Mouse (Mus musculus): Measurements from ENCODE around the gene Gm6034. TPM values are rescaled to one million over a fixed set of nuclear protein-coding genes. Genes with fewer than 3 reads are reported as not detected.

The Gm6034 gene
- polyA plus RNA-seq, 1 experiment from 2014 or later: 0.15 TPM

DNA sequence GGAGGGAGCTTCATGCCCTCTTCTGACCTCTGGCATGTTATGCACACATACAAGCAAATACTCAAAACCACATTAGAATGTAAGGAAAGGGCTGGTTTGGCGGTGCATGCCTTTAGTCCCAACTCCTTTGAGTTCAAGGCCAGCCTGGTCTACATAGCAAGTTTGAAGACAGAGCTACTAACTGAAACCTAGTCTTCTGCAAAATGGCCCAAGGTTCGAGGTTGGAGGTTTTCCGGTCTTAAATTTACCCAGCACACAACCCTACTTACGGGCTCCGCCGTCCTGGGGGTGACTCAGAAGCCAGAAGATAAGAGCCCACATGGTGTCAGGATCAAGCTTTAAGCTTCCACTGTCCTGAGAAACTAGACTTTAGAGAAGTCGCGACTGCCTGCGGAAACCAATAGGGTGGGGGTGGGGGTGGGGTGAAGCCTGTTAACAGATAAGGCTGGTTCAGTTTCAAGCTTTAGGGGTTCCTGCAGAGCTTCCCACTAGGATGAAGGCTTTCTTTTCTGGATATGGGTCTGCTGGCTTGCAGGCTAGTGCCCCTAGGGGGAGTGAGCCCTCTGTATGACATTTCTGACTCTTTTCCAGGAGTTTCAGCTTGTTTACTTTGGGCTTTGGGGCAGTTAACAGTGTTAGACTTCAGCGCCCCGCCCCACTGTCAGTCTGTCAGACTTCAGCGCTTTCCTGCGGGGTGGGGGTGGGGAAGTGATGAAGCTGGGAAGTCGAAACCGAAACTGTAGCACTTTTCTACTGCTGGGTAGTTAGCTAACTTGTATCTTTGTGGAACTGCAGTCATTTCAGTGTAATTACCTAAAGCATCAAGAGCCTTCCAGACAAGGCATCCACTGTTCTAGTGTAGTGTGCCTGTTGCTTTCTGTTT lies 22.3 kb upstream of the Gm6034 start, which contains the start of gene H2-T24:
Gene H2-T24 (minus strand): TSS at position 370 of the 883 bp plus-strand sequence.
- WGBS: 28% methylated on average over 15 of the region's 15 CpGs
- peak; percentile 81 for ATAC-seq (ENCODE audit: insufficient read depth, low FRiP score)
- Histone ChIP-seq H3K27ac (ENCODE audit: low read length) (peak within 1 kb of the TSS; percentile 58), H3K4me1 (ENCODE audit: control insufficient read depth, insufficient read depth, low read length) (peaks cover 9% of the 10 kb centered on the region), H3K9ac (ENCODE audit: low read length) (no peak within 1 kb of the TSS), H3K36me3 (ENCODE audit: control insufficient read depth, insufficient read depth, low read length) (no peaks in the 10 kb centered on the region), H3K9me3 (replicated peaks; ENCODE audit: control insufficient read depth, low read length) (no peaks in the 10 kb centered on the region), H3K27me3 (ENCODE audit: control insufficient read depth, insufficient read depth, low read length) (no peaks in the 10 kb centered on the region), H3K4me2 (ENCODE audit: low read depth, low read length) (peak within 1 kb of the TSS; percentile 28), H3K4me3 (replicated peaks; ENCODE audit: low read length) (peak within 1 kb of the TSS; percentile 26)

DNA sequence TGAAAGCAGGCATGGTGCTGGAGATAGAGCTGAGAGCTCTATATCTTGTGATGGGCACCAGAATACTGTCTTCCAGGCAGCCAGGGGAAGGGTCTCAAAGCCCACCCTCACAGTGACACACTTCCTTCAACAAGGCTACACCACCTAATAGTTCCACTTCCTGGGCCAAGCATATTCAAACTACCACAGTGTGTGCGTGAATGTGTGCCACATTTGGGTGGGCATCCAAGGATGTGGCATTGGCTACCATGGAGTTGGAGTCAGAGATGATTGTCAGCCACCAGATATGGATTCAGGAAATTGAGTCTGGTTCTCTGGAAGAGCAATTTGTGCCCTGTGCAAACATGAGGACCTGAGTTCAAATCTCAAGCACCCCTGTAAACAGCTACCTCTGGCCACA lies 21.5 kb upstream of the Gm6034 start:
- Histone ChIP-seq H3K4me2 (ENCODE audit: low read depth, low read length) (peak overlapping the region; percentile 28; the same call in 1 of the 2 replicates), H3K27ac (ENCODE audit: low read length) (peak overlapping the region; percentile 23; the same call in 1 of the 2 replicates), H3K9me3 (replicated peaks; ENCODE audit: control insufficient read depth, low read length) (no peaks in the 10 kb centered on the region), H3K27me3 (ENCODE audit: control insufficient read depth, insufficient read depth, low read length) (no peaks in the 10 kb centered on the region), H3K4me1 (ENCODE audit: control insufficient read depth, insufficient read depth, low read length) (peaks cover 9% of the 10 kb centered on the region), H3K36me3 (ENCODE audit: control insufficient read depth, insufficient read depth, low read length) (no peaks in the 10 kb centered on the region), H3K9ac (ENCODE audit: low read length) (no peak overlapping the region), H3K4me3 (replicated peaks; ENCODE audit: low read length) (no peak overlapping the region)
- WGBS: 88% methylated on average over 1 of the region's 1 CpGs
- no peak for ATAC-seq (ENCODE audit: insufficient read depth, low FRiP score)

DNA sequence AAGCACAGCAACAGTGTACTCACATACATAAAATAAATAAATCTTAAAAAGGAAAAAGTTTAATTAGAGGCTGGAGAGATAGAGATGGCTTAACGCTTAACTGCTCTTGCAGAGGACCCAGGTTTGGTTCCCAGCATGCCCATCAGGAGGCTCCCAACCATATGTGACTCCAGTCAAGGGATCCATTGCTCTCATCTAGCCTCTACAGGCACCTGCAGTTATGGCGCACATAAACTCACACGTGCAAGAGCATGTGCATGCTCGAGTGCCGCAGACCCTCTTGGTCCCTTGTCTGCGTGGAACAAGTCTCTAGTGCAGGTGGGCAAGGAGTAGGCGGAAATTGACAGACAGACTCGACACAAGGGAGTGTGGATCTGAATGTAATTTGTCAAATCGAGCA lies 20.7 kb upstream of the Gm6034 start:
- Histone ChIP-seq H3K36me3 (ENCODE audit: control insufficient read depth, insufficient read depth, low read length) (no peaks in the 10 kb centered on the region), H3K27me3 (ENCODE audit: control insufficient read depth, insufficient read depth, low read length) (no peaks in the 10 kb centered on the region), H3K27ac (ENCODE audit: low read length) (no peak overlapping the region), H3K9ac (ENCODE audit: low read length) (no peak overlapping the region), H3K9me3 (replicated peaks; ENCODE audit: control insufficient read depth, low read length) (no peaks in the 10 kb centered on the region), H3K4me1 (ENCODE audit: control insufficient read depth, insufficient read depth, low read length) (peaks cover 9% of the 10 kb centered on the region), H3K4me2 (ENCODE audit: low read depth, low read length) (no peak overlapping the region), H3K4me3 (replicated peaks; ENCODE audit: low read length) (no peak overlapping the region)
- ATAC-seq (ENCODE audit: insufficient read depth, low FRiP score): no peak
- 92% methylated on average over 9 of the region's 9 CpGs for WGBS

DNA sequence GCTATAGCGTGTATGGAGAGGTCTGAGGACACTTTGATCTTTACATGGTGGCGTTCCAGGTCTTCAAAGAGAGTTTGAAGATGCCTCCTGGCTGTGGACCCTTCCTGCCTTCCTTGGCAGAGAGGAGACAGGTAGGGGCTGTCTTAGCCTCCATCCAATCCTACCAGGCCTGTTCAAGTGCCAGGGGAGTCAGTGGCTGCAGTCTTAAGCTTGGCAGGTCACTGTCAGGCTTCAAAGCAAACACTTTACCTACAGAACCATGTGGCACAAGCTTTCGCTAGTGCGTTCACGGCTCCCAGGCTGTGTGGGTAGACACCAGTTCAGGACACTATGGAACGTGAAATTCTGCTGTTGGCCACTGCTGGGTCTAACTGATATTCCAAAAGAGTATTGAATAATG lies 19.8 kb upstream of the Gm6034 start:
- no peaks in the 10 kb centered on the region for H3K9me3 ChIP-seq (replicated peaks; ENCODE audit: control insufficient read depth, low read length)
- H3K4me1 ChIP-seq (ENCODE audit: control insufficient read depth, insufficient read depth, low read length): peaks cover 9% of the 10 kb centered on the region
- no peak for ATAC-seq (ENCODE audit: insufficient read depth, low FRiP score)
- H3K36me3 ChIP-seq (ENCODE audit: control insufficient read depth, insufficient read depth, low read length): no peaks in the 10 kb centered on the region
- H3K4me3 ChIP-seq (replicated peaks; ENCODE audit: low read length): no peak overlapping the region
- H3K4me2 ChIP-seq (ENCODE audit: low read depth, low read length): no peak overlapping the region
- peak overlapping the region; percentile 21; the same call in 1 of the 2 replicates for H3K27ac ChIP-seq (ENCODE audit: low read length)
- no peak overlapping the region for H3K9ac ChIP-seq (ENCODE audit: low read length)
- no peaks in the 10 kb centered on the region for H3K27me3 ChIP-seq (ENCODE audit: control insufficient read depth, insufficient read depth, low read length)
- 89% methylated on average over 6 of the region's 6 CpGs for WGBS

DNA sequence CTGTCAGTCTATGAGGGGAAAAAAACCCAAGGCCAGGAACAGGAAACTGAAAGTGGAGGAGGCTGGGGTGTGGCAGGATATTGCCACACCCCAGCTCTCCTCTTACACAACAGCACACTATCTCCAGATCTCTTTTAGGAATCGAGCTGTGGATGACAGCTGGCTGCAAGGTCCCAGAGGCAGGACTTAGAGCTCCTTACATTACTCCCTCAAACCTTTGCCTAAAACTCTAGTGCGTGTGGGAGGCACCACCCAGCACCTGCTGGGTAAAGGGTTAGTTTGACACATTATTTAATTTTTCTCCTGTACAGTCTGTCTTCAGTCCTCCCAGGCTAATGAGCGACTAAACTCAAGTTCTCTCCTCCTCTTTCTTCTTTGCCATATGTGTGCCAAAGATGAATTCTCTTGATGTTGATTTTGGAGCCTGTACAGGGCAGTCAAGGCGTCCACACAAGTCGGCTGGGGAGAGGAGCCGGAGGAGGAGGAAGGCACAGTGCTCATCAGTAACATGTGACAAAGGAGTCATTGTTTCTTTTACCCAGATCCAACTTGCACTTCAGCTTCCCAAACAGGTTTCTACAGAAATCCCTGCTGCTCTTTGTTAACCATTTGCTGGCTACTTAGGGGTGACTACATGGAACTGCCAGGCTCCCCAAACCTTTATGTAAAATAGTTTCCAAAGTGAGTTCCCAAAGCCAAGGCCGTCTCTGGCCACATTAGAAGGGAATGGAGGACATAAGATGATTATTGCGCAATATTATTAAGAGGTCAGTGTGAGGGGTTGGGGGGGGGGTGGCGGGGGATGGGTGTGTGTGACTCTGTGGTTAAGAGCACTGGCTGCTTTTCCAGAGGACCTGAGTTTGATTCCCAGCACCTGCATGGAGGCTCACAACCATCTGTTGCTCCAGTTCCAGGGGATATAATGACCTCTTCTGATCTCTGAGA lies 18.8 kb upstream of the Gm6034 start:
- 46% methylated on average over 9 of the region's 9 CpGs for WGBS
- ATAC-seq (ENCODE audit: insufficient read depth, low FRiP score): peak; percentile 68; the same call in 1 of the 2 replicates
- Histone ChIP-seq H3K9ac (ENCODE audit: low read length) (0 out of 2 replicates have a peak overlapping the region, but pooled peaks have one; percentile 22), H3K4me1 (ENCODE audit: control insufficient read depth, insufficient read depth, low read length) (peaks cover 9% of the 10 kb centered on the region), H3K4me2 (ENCODE audit: low read depth, low read length) (0 out of 2 replicates have a peak overlapping the region, but pooled peaks have one; percentile 19), H3K27ac (ENCODE audit: low read length) (peak overlapping the region; percentile 83), H3K36me3 (ENCODE audit: control insufficient read depth, insufficient read depth, low read length) (no peaks in the 10 kb centered on the region), H3K9me3 (replicated peaks; ENCODE audit: control insufficient read depth, low read length) (no peaks in the 10 kb centered on the region), H3K4me3 (replicated peaks; ENCODE audit: low read length) (no peak overlapping the region; the same call in 1 of the 2 replicates), H3K27me3 (ENCODE audit: control insufficient read depth, insufficient read depth, low read length) (no peaks in the 10 kb centered on the region)

DNA sequence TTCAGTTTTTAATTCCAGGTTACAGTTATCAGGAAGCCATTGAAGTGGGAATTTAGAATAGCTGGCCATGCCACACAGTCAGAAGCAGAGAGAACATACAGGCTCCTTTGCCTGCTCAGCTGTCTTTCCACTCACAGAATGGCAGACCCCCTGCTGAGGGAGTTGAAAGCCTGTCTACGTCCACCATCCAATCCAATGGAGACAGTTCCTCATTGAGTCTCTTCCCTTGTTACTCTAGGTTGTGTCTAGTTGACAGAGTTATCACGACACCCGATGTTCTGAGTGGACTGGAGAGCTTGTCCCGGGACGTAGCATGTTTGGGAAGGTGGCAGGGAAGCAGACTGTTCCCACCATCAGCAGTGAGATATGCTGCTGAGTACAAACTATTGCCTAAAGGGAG lies 17.6 kb upstream of the Gm6034 start:
- WGBS: 71% methylated on average over 5 of the region's 5 CpGs

DNA sequence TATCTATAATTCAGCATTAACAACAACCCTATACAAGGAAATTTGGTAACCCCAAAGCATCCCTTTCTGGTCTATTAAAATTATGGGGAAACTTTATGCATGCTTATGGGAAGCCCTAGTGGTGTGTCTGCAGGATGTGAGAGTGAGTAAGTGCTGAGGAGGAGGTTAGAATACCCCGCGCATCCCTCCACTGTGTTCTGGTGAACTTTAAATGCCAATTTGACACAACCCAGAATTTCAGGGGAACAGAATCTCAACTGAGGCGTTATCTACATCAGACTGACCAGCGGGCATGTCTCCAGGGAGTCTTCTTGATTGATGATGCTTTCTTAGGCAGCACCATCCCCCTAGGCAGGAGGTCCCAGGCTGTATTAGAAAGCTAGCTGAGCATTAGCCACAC lies 16.9 kb upstream of the Gm6034 start:
- Histone ChIP-seq H3K4me2 (ENCODE audit: low read depth, low read length) (no peak overlapping the region), H3K4me1 (ENCODE audit: control insufficient read depth, insufficient read depth, low read length) (peaks cover 9% of the 10 kb centered on the region), H3K4me3 (replicated peaks; ENCODE audit: low read length) (no peak overlapping the region), H3K27me3 (ENCODE audit: control insufficient read depth, insufficient read depth, low read length) (no peaks in the 10 kb centered on the region), H3K36me3 (ENCODE audit: control insufficient read depth, insufficient read depth, low read length) (no peaks in the 10 kb centered on the region), H3K9ac (ENCODE audit: low read length) (no peak overlapping the region), H3K27ac (ENCODE audit: low read length) (no peak overlapping the region), H3K9me3 (replicated peaks; ENCODE audit: control insufficient read depth, low read length) (no peaks in the 10 kb centered on the region)
- 51% methylated on average over 4 of the region's 4 CpGs for WGBS
- ATAC-seq (ENCODE audit: insufficient read depth, low FRiP score): no peak

More for the DNA sequence above, 17.6 kb upstream of the Gm6034 start:
- H3K27ac ChIP-seq (ENCODE audit: low read length): no peak overlapping the region
- no peak for ATAC-seq (ENCODE audit: insufficient read depth, low FRiP score)
- no peaks in the 10 kb centered on the region for H3K9me3 ChIP-seq (replicated peaks; ENCODE audit: control insufficient read depth, low read length)
- H3K4me2 ChIP-seq (ENCODE audit: low read depth, low read length): no peak overlapping the region
- no peak overlapping the region for H3K9ac ChIP-seq (ENCODE audit: low read length)
- H3K4me1 ChIP-seq (ENCODE audit: control insufficient read depth, insufficient read depth, low read length): peaks cover 9% of the 10 kb centered on the region
- H3K4me3 ChIP-seq (replicated peaks; ENCODE audit: low read length): no peak overlapping the region
- H3K36me3 ChIP-seq (ENCODE audit: control insufficient read depth, insufficient read depth, low read length): no peaks in the 10 kb centered on the region
- no peaks in the 10 kb centered on the region for H3K27me3 ChIP-seq (ENCODE audit: control insufficient read depth, insufficient read depth, low read length)

DNA sequence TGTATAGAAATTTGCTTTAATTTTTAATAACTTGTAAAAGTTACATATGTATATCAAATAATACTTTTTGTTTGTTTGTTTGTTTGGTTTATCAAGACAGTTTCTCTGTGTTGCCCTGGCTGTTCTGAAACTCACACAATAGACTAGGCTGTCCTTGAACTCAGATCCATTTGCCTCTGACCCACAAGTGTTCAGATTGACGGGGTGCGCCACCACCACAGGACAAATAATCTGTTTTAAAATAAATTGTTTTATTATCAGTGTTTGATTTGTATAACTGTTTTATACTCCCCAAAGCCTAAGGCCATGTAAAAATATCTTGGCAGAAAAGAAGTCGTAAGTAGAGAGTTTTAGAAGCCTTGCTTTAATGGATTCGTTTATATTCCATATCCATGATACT lies 15.1 kb upstream of the Gm6034 start:
- H3K9ac ChIP-seq (ENCODE audit: low read length): no peak overlapping the region
- no peaks in the 10 kb centered on the region for H3K9me3 ChIP-seq (replicated peaks; ENCODE audit: control insufficient read depth, low read length)
- H3K4me2 ChIP-seq (ENCODE audit: low read depth, low read length): no peak overlapping the region
- no peak overlapping the region for H3K27ac ChIP-seq (ENCODE audit: low read length)
- 83% methylated on average over 4 of the region's 4 CpGs for WGBS
- peaks cover 11% of the 10 kb centered on the region for H3K4me1 ChIP-seq (ENCODE audit: control insufficient read depth, insufficient read depth, low read length)
- H3K36me3 ChIP-seq (ENCODE audit: control insufficient read depth, insufficient read depth, low read length): no peaks in the 10 kb centered on the region
- no peaks in the 10 kb centered on the region for H3K27me3 ChIP-seq (ENCODE audit: control insufficient read depth, insufficient read depth, low read length)
- no peak overlapping the region for H3K4me3 ChIP-seq (replicated peaks; ENCODE audit: low read length)
- no peak for ATAC-seq (ENCODE audit: insufficient read depth, low FRiP score)

Data from stomach, embryonic 16.5 days (tissue).